Mouse (Mus musculus) heart, embryonic 16.5 days (tissue): Measurements from ENCODE around the gene Emc10. TPM values are rescaled to one million over a fixed set of nuclear protein-coding genes. Genes with fewer than 3 reads are reported as not detected.
A peak's percentile ranks its signal among the peaks of the same experiment; 100 is the strongest.

Experiments
- ATAC-seq: fragments of 200-750 bp; cut with Nextera tagmentation; replicated peaks from 2 replicates; pipeline ENCODE4 v1.8.0; 2017; ENCODE audit warnings: moderate number of reproducible peaks; ENCODE audit not compliant: insufficient read depth, low FRiP score; ENCODE audit errors: extremely low read depth
- H3K27ac ChIP-seq: fragments of 300-500 bp; sonication (generic); 2 replicates; pipeline ENCODE4 v1.5.1; 2014; ENCODE audit warnings: mild to moderate bottlenecking, low read length, control low read depth, moderate library complexity
- H3K27me3 ChIP-seq: fragments of 300-500 bp; sonication (generic); 2 replicates; pipeline ENCODE4 v1.6.1; 2014; ENCODE audit warnings: low read length, mixed read lengths; ENCODE audit not compliant: control insufficient read depth, insufficient read depth
- H3K36me3 ChIP-seq: fragments of 300-500 bp; sonication (generic); 2 replicates; pipeline ENCODE4 v1.6.1; 2014; ENCODE audit not compliant: control insufficient read depth, insufficient read depth
- H3K4me1 ChIP-seq: fragments of 300-500 bp; sonication (generic); 2 replicates; pipeline ENCODE4 v1.6.1; 2014; ENCODE audit warnings: low read length, mixed read lengths; ENCODE audit not compliant: control insufficient read depth, insufficient read depth
- H3K4me2 ChIP-seq: fragments of 300-500 bp; sonication (generic); 2 replicates; pipeline ENCODE4 v1.6.1; 2014; ENCODE audit warnings: low read depth, mild to moderate bottlenecking, control low read depth, low read length
- H3K4me3 ChIP-seq: fragments of 300-500 bp; sonication (generic); 2 replicates; pipeline ENCODE4 v1.5.1; 2014; ENCODE audit warnings: mild to moderate bottlenecking, control low read depth, low read length
- H3K9ac ChIP-seq: fragments of 300-500 bp; sonication (generic); 2 replicates; pipeline ENCODE4 v1.6.1; 2014; ENCODE audit warnings: low read length, control low read depth
- H3K9me3 ChIP-seq: fragments of 300-500 bp; sonication (generic); replicated peaks from 2 replicates; pipeline ENCODE4 v1.6.1; 2016; ENCODE audit warnings: low read length; ENCODE audit not compliant: control insufficient read depth
- WGBS: fragments of 180-500 bp; shearing (Covaris S2); extraction: QIAGEN DNeasy Blood & Tissue Kit; methylation state at CpG from one replicate; pipeline ENCODE4 v1.1.7; 2014; 5-methylcytosine and 5-hydroxymethylcytosine counted together
- polyA plus RNA-seq: library from polyadenylated mRNA; unstranded; fragments of >200 nt; fragmentation: Nextera tagmentation; extraction: Ambion mirVana; gene quantifications from 2 replicates; pipeline ENCODE4 v1.2.1, GENCODE M21; 2015

Emc10 gene
- polyA plus RNA-seq, result 87.9 and 88.7 TPM in 2 replicates

DNA sequence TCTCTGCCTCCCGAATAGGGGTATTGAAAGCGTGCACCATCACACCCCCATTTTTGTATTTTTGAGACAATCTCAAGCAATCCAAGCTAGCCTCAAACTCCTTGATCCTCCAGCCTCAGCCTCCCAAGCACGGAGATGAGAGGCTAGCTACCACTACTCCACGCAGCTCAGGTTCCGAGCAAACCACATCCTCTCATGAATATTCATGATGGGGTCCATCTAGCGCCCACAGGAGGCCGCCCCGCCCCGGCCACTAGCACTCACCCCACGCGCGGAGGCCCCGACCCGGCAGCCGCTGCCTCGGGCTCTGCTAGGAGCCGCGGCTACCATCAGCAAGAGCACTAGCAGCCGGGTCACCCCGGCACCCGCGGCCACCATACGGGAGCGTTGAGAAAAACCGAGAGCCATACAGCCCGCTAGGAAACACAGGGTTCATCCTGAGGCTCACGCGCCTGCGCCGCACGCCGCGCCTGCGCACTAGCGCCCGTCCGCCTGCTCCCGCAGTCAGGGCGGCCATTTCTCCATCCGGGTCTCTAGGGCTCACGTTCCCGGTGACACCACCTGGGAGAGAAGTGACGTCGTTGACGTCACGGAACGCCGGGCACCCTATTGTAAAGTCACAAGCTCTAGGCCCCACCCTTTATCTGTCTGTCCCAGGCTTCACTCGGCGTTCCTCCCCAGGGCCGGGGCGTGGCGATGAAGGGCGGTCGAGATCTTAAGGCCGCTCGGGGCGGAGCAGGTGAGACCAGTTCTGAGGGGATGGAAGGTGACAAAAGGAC lies at the start of gene Emc10, which contains the start of gene Fam71e1:
Emc10 (minus strand) TSS at position 538 of the 779 bp plus-strand sequence.
Fam71e1 (plus strand) TSS at position 590 of the 779 bp plus-strand sequence.
- peak; percentile 92 for ATAC-seq
- WGBS, result under 1% methylated on average over 58 of the region's 58 CpGs
- H3K4me1 ChIP-seq, result peaks cover 15% of the 10 kb centered on the region
- peak within 1 kb of the TSS; percentile 76 for H3K4me2 ChIP-seq
- peaks cover 3% of the 10 kb centered on the region; the same call in 1 of the 2 replicates for H3K27me3 ChIP-seq
- no peaks in the 10 kb centered on the region for H3K9me3 ChIP-seq
- peak within 1 kb of the TSS; percentile 93 for H3K27ac ChIP-seq
- H3K9ac ChIP-seq, result peak within 1 kb of the TSS; percentile 85
- peaks cover 9% of the 10 kb centered on the region; the same call in 1 of the 2 replicates for H3K36me3 ChIP-seq
- H3K4me3 ChIP-seq, result peak within 1 kb of the TSS; percentile 72

DNA sequence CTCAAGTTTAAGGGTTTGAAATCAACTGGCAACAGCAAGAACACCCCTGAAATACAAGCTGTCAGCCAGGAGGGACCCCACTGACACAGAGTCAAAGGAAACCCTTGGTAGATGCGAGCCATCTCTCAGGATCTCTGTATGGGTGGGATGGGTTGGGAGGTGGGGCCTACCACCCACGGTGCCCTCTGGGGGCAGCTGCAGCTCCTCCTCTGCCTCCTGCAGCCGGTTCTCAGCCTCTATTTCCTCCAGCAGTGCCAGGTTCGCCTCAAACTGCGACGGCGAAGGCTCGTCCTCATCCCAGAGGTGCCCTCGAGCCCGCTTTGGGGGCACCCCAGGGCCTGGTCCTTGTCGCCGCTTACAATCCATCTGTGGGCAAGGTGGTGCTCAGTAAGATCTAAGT lies 46.7 kb upstream of the Emc10 start:
- no peak overlapping the region for H3K27ac ChIP-seq
- H3K9ac ChIP-seq, result no peak overlapping the region
- H3K9me3 ChIP-seq, result peaks cover 3% of the 10 kb centered on the region; the same call in 1 of the 2 replicates
- peaks cover 9% of the 10 kb centered on the region; the same call in 1 of the 2 replicates for H3K4me1 ChIP-seq
- no peaks in the 10 kb centered on the region for H3K27me3 ChIP-seq
- WGBS, result 78% methylated on average over 12 of the region's 12 CpGs
- no peak overlapping the region for H3K4me3 ChIP-seq
- no peak for ATAC-seq
- H3K36me3 ChIP-seq, result peaks cover 27% of the 10 kb centered on the region
- no peak overlapping the region for H3K4me2 ChIP-seq

DNA sequence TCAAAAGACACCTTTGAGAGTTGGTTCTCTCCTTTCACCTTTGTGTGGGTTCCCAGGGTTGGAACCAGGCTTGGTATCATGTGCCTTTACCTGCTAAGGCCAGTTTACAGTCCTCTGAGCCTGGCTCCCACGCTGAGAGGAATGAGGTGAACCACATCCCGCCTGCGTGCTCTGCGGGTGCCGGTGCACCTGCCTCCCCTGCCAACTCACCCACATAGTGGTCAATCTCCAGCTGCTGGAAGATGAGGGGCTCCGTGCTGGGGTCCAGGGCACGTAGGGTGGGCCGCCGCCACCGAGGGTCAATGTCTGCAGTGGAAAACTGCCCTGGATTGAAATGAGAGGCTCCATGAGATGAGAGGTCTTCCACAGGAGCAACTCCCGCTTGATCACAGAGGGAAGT lies 46.2 kb upstream of the Emc10 start:
- Histone ChIP-seq H3K4me3 (no peak overlapping the region), H3K36me3 (peaks cover 32% of the 10 kb centered on the region), H3K4me1 (peaks cover 4% of the 10 kb centered on the region; the same call in 1 of the 2 replicates), H3K9ac (no peak overlapping the region), H3K27me3 (no peaks in the 10 kb centered on the region), H3K4me2 (no peak overlapping the region), H3K27ac (no peak overlapping the region), H3K9me3 (peaks cover 3% of the 10 kb centered on the region; the same call in 1 of the 2 replicates)
- ATAC-seq, result no peak
- 89% methylated on average over 11 of the region's 11 CpGs for WGBS

DNA sequence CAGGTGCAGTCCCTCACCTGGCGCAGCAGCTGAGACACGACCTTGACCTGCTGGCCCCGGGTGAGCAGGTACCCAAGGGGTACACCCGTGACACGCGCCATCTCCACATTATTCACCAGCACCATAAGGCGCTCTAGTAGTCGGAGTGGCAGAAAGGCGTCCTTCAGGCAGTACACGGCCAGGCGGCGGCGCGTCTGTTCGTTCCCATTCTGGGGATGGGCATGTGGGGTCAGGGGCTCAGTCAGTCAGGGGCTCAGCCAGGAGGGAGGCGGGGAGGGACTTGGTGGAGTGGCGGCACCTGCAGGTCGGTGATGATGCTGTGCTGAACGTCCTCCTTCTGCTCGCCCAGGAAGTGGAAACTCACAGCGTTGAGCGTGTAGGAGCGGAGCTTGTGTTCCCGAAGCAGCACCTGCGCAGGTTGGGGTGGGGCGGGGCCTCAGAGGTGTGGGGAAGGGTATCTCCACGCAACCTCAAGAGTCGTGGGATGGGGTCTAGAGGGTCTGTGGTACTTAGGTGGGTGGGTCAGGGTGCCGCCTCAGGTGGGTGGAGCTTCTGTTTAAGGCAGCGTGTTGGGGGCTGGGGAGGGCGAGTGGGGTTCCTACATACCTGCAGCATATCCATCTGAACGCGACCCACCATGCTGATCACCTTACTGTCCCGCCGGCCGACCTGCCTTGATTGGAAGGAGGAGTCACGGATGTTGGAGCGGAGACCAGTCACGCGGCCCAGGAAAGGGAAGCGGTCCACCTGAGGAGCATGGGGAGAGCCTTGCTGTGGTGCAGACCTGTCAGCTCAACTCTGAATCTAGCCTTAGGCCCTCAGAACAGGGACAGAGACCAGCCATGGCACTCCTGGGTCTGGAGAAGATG lies 42.7 kb upstream of the Emc10 start:
- peaks cover 13% of the 10 kb centered on the region for H3K4me1 ChIP-seq
- H3K27ac ChIP-seq, result no peak overlapping the region
- no peaks in the 10 kb centered on the region for H3K9me3 ChIP-seq
- 92% methylated on average over 41 of the region's 41 CpGs for WGBS
- no peaks in the 10 kb centered on the region for H3K27me3 ChIP-seq
- H3K4me2 ChIP-seq, result no peak overlapping the region
- no peak for ATAC-seq
- no peak overlapping the region for H3K9ac ChIP-seq
- H3K4me3 ChIP-seq, result no peak overlapping the region
- H3K36me3 ChIP-seq, result peaks cover 48% of the 10 kb centered on the region

DNA sequence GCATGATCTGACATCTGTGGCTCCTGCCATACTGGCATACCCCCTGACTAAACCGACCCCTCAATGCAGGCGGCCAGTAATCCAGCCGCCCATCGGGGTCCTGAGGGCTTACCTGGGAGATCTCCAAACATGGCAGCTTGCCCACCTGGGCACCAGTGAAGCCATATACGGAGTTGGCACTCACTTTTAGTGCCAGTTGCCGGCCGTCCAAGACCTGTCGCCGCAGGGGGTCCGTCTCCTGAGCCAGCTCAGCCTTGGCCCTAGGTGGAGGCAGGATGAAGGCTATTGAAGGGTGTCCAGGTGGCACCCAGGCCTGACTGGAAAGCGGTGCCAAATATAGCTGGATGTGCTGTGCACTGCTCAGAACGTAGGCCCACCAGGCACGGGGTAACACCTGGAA lies 41.2 kb upstream of the Emc10 start:
- Histone ChIP-seq H3K4me1 (peaks cover 13% of the 10 kb centered on the region), H3K4me2 (no peak overlapping the region), H3K36me3 (peaks cover 52% of the 10 kb centered on the region), H3K27ac (no peak overlapping the region), H3K9ac (no peak overlapping the region), H3K4me3 (no peak overlapping the region), H3K27me3 (no peaks in the 10 kb centered on the region), H3K9me3 (no peaks in the 10 kb centered on the region)
- ATAC-seq, result no peak
- WGBS, result 90% methylated on average over 13 of the region's 13 CpGs

DNA sequence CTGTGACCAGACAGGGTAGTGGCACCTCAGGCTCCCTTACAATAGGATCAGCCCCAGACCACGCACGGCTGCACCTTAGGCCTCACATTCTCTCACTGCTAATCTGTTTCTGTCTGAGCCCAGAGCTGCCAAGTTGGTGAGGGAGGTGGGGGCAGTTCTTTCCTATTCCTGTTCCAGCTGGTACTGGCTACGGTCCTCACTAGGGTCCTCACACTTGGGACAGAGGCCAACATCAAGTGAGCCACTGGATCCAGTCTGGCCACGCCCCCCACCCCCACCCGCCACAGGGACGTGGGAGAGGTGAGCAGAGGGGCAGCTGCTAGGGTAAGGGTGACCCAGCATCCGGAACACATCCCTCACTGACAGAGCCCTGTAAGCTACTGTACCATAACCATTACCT lies 40.7 kb upstream of the Emc10 start:
- H3K9ac ChIP-seq, result peak overlapping the region; percentile 14; the same call in 1 of the 2 replicates
- peaks cover 51% of the 10 kb centered on the region for H3K36me3 ChIP-seq
- 54% methylated on average over 7 of the region's 7 CpGs for WGBS
- H3K4me3 ChIP-seq, result no peak overlapping the region
- H3K4me2 ChIP-seq, result no peak overlapping the region
- H3K4me1 ChIP-seq, result peaks cover 13% of the 10 kb centered on the region
- 0 out of 2 replicates have a peak, but pooled peaks have one; percentile 1 for ATAC-seq
- H3K27ac ChIP-seq, result 0 out of 2 replicates have a peak overlapping the region, but pooled peaks have one; percentile 4
- H3K27me3 ChIP-seq, result no peaks in the 10 kb centered on the region
- no peaks in the 10 kb centered on the region for H3K9me3 ChIP-seq

DNA sequence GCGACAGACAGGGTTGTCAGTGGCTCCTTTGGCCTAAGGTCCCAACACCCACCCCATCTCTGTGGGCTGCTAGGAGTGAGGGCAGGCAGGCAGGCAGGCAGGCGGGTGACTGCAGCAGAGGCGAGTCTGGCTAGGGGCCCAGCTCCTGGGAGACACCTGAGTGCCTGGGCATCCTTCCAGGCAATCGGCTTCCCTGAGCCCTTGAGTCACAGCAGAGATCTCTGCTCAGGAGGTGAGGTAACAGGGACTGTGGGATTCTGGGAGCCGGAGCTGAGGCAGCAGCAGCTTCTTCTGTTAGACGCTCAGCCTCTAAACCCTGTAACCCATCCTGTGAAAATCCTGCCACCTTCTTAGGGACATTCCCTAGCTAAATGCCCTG lies 40.2 kb upstream of the Emc10 start:
- Histone ChIP-seq H3K4me1 (peaks cover 13% of the 10 kb centered on the region), H3K9ac (peak overlapping the region; percentile 14; the same call in 1 of the 2 replicates), H3K4me3 (no peak overlapping the region), H3K36me3 (peaks cover 48% of the 10 kb centered on the region), H3K27me3 (no peaks in the 10 kb centered on the region), H3K4me2 (no peak overlapping the region), H3K27ac (peak overlapping the region; percentile 23; the same call in 1 of the 2 replicates), H3K9me3 (no peaks in the 10 kb centered on the region)
- WGBS, result 59% methylated on average over 6 of the region's 6 CpGs
- ATAC-seq, result 0 out of 2 replicates have a peak, but pooled peaks have one; percentile 5

DNA sequence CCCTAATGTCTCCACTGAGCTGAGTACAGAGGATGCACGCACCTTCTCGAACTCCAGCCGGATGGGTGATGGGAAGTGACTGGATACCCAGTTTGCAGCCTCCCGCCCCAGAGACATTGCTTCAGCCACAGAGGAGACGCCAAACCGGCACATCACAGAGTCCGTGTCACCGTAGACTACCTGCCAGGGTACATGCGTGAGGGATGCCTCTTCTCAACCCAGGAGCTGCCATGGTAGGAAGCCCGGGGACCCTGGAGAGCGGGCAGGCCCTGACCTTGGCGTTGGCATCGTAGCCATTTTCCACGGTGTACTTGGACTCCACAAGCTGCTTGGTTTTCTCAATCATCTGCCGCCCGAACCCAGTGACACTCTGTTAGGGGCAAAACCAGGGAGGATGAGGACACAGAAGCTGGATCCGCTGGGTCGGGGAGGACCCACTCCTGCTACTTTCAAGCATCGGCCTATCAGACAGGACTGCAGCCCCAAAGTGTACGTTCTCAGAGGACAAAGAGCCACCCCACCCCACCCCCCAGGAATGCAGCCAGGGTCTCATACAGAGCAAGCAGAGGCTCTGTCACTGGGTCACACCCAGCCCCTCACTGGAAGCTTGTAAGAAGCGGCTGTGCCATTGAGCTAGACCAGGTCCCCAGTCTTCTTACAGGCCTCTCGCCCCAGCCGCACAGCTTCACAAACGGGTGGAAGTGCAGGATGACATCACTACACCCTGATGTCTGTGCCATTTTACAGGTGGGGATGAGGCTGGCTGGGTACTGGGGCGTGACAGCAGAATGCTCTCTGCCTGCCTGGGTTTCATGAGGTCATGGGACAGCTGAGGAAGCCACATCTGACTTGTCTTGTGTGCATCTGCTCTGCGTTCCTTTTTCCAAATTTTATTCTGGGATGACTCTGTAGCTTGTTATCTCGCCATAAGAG lies 39.6 kb upstream of the Emc10 start:
- H3K27me3 ChIP-seq, result no peaks in the 10 kb centered on the region
- no peaks in the 10 kb centered on the region for H3K9me3 ChIP-seq
- peaks cover 13% of the 10 kb centered on the region for H3K4me1 ChIP-seq
- no peak for ATAC-seq
- WGBS, result 86% methylated on average over 27 of the region's 27 CpGs
- H3K27ac ChIP-seq, result peak overlapping the region; percentile 23; the same call in 1 of the 2 replicates
- H3K36me3 ChIP-seq, result peaks cover 42% of the 10 kb centered on the region
- peak overlapping the region; percentile 14; the same call in 1 of the 2 replicates for H3K9ac ChIP-seq
- no peak overlapping the region for H3K4me2 ChIP-seq
- no peak overlapping the region for H3K4me3 ChIP-seq
